Mouse (Mus musculus) hindbrain, postnatal 0 days (tissue): ENCODE results near the gene Cct6b. TPM values are rescaled to one million over a fixed set of nuclear protein-coding genes. Genes with fewer than 3 reads are reported as not detected.

Experiments
- ATAC-seq: fragments of 200-750 bp; cut with Nextera tagmentation; 2 replicates; pipeline ENCODE4 v1.8.0; 2017; ENCODE audit warnings: mild to moderate bottlenecking, moderate TSS enrichment, moderate library complexity
- DNase-seq: peaks from one replicate; pipeline ENCODE4 v3.0.0-alpha.2; 2015; ENCODE audit warnings: low spot score
- H3K27ac ChIP-seq: fragments of 300-500 bp; sonication (generic); 2 replicates; pipeline ENCODE4 v1.5.1; 2014; ENCODE audit warnings: mild to moderate bottlenecking
- H3K27me3 ChIP-seq: fragments of 300-500 bp; sonication (generic); 2 replicates; pipeline ENCODE4 v1.6.1; 2014; ENCODE audit warnings: low read length, mixed read lengths; ENCODE audit not compliant: insufficient read depth
- H3K36me3 ChIP-seq: fragments of 300-500 bp; sonication (generic); 2 replicates; pipeline ENCODE4 v1.6.1; 2014; ENCODE audit warnings: low read length, mixed read lengths; ENCODE audit not compliant: insufficient read depth
- H3K4me1 ChIP-seq: fragments of 300-500 bp; sonication (generic); 2 replicates; pipeline ENCODE4 v1.6.1; 2014; ENCODE audit warnings: antibody characterized with exemption, low read length, mixed read lengths; ENCODE audit not compliant: insufficient read depth
- H3K4me2 ChIP-seq: fragments of 300-500 bp; sonication (generic); 2 replicates; pipeline ENCODE4 v1.6.1; 2014; ENCODE audit warnings: low read depth, mild to moderate bottlenecking, low read length, moderate library complexity, mixed read lengths
- H3K4me3 ChIP-seq: fragments of 300-500 bp; sonication (generic); 2 replicates; pipeline ENCODE4 v1.5.1; 2014; ENCODE audit warnings: low read length
- H3K9ac ChIP-seq: fragments of 300-500 bp; sonication (generic); replicated peaks from 2 replicates; pipeline ENCODE4 v1.6.1; 2014; ENCODE audit warnings: mild to moderate bottlenecking, low read length, moderate library complexity, mixed read lengths
- H3K9me3 ChIP-seq: fragments of 300-500 bp; sonication (generic); 2 replicates; pipeline ENCODE4 v1.6.1; 2016; ENCODE audit warnings: low read length, mixed read lengths
- CTCF ChIP-seq: IDR thresholded peaks from 2 replicates; pipeline ENCODE4 v1.5.1; 2016; ENCODE audit warnings: antibody characterized with exemption, control low read depth, low read depth
- WGBS: fragments of 180-500 bp; shearing (Covaris S2); extraction: QIAGEN DNeasy Blood & Tissue Kit; methylation state at CpG from one replicate; pipeline ENCODE4 v1.1.7; 2014; 5-methylcytosine and 5-hydroxymethylcytosine counted together
- polyA plus RNA-seq: library from polyadenylated mRNA; unstranded; fragments of >200 nt; fragmentation: Nextera tagmentation; extraction: Ambion mirVana; gene quantifications from 2 replicates; pipeline ENCODE4 v1.2.1, GENCODE M21; 2015
- total RNA-seq: library from RNA; depleted of rRNA; stranded (reverse); fragments of >200 nt; gene quantifications from 2 replicates; pipeline ENCODE4 v1.2.3, GENCODE M21; 2014; rRNA removed

Gene Cct6b
- total and polyA plus RNA-seq, 2 experiments from 2014 or later = 0.31 to 0.39 TPM

GRCm38 (mm10) chr11:82690476-82690875 is 73.6 kb downstream of the Cct6b start:
- Histone ChIP-seq H3K27ac (no peak overlapping the region), H3K4me1 (no peaks in the 10 kb centered on the region), H3K9ac (no peak overlapping the region), H3K4me3 (no peak overlapping the region), H3K9me3 (no peaks in the 10 kb centered on the region), H3K27me3 (no peaks in the 10 kb centered on the region), H3K4me2 (no peak overlapping the region), H3K36me3 (no peaks in the 10 kb centered on the region)
- TF ChIP-seq CTCF = no peak
- no peak for ATAC-seq
- no peak for DNase-seq
- 44% methylated on average over 5 of the region's 5 CpGs for WGBS

DNA sequence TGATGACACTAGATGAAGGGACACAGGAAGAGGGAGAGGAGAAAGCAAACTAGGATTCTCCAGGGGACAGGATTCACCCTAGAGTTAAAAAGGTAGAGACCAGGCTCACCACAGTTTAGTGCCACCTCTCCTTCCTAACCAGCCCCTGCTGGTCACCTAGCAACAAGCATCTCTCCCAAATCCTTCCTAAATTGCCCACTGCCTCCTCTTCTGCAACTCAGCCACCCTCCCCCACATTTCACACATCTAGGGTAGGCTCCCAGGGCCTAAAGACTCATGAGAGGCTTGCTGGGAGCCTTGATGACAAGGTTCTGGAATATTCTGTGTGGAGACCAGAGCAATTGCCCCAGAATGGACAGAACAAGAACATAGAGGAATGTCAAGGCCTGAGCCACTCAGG is 76.5 kb downstream of the Cct6b start:
- H3K4me3 ChIP-seq = no peak overlapping the region
- no peak overlapping the region for H3K9ac ChIP-seq
- no peak for TF ChIP-seq CTCF
- no peaks in the 10 kb centered on the region for H3K9me3 ChIP-seq
- ATAC-seq (no peak), DNase-seq (no peak)
- H3K4me2 ChIP-seq = no peak overlapping the region
- H3K27me3 ChIP-seq = no peaks in the 10 kb centered on the region
- no peaks in the 10 kb centered on the region for H3K36me3 ChIP-seq
- H3K4me1 ChIP-seq = 0 out of 2 replicates have a peak, but pooled peaks cover 4% of the 10 kb centered on the region
- H3K27ac ChIP-seq = no peak overlapping the region

DNA sequence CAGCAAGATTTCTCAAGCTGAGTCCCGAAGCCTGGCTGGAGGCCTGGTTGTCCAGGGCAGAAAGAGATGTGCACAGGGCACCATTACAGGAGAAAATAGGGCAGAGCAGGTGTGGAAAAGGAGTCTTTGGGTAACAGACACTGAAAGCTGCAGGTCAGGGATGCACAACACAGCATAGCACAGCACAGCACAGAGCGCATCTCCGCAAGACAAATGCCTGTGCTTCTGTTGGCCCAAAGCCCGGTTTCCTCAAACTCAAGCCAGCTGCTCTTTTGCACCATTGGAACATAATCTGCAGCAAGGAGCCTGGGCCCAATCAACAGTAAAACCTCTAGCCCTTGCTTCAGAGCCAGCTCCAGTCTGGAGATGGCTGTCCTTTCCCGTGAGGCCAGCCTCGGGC is 79.4 kb downstream of the Cct6b start:
- ATAC-seq = 0 out of 2 replicates have a peak, but pooled peaks have one; percentile 38
- Histone ChIP-seq H3K27ac (no peak overlapping the region), H3K27me3 (no peaks in the 10 kb centered on the region), H3K4me2 (no peak overlapping the region), H3K4me3 (no peak overlapping the region), H3K36me3 (no peaks in the 10 kb centered on the region), H3K9ac (no peak overlapping the region), H3K9me3 (no peaks in the 10 kb centered on the region), H3K4me1 (0 out of 2 replicates have a peak, but pooled peaks cover 4% of the 10 kb centered on the region)
- DNase-seq = peak; percentile 81
- 42% methylated on average over 6 of the region's 6 CpGs for WGBS
- no peak for TF ChIP-seq CTCF

- peak; percentile 76 for TF ChIP-seq CTCF
- ATAC-seq (peak; percentile 76), DNase-seq (peak; percentile 67)
- H3K4me3 ChIP-seq = no peak overlapping the region
- no peak overlapping the region for H3K27ac ChIP-seq
- WGBS = 56% methylated on average over 12 of the region's 12 CpGs
- H3K4me2 ChIP-seq = no peak overlapping the region
- H3K9me3 ChIP-seq = no peaks in the 10 kb centered on the region
- H3K4me1 ChIP-seq = 0 out of 2 replicates have a peak, but pooled peaks cover 4% of the 10 kb centered on the region
- no peaks in the 10 kb centered on the region for H3K27me3 ChIP-seq
- no peak overlapping the region for H3K9ac ChIP-seq
- no peaks in the 10 kb centered on the region for H3K36me3 ChIP-seq
Measured at GRCm38 (mm10) chr11:82683765-82684505, 80.2 kb downstream of the Cct6b start.

GRCm38 (mm10) chr11:82678561-82678960 is 85.6 kb downstream of the Cct6b start:
- Histone ChIP-seq H3K4me1 (no peaks in the 10 kb centered on the region; the same call in 1 of the 2 replicates), H3K27ac (no peak overlapping the region), H3K4me2 (no peak overlapping the region), H3K27me3 (no peaks in the 10 kb centered on the region), H3K4me3 (no peak overlapping the region), H3K9me3 (no peaks in the 10 kb centered on the region), H3K9ac (no peak overlapping the region), H3K36me3 (no peaks in the 10 kb centered on the region)
- WGBS = 74% methylated on average over 12 of the region's 12 CpGs
- no peak for ATAC-seq
- no peak for TF ChIP-seq CTCF
- no peak for DNase-seq

Other genes with a start within 250 kb of the Cct6b start
- gene Zfp830, start within 50 bp of the Cct6b start, total RNA-seq = 7.9 and 14.5 TPM in 2 replicates
- 17.4 and 18.6 TPM in 2 replicates for gene Zfp830, start within 50 bp of the Cct6b start, polyA plus RNA-seq
- 45.3 and 51.5 TPM in 2 replicates for gene Lig3, start 16.8 kb upstream of the Cct6b start, total RNA-seq
- gene Lig3, start 16.8 kb upstream of the Cct6b start, polyA plus RNA-seq = 15.6 and 16.2 TPM in 2 replicates
- 4.9 and 6.1 TPM in 2 replicates for gene Rffl, start 106.9 kb upstream of the Cct6b start, total RNA-seq
- gene Rffl, start 106.9 kb upstream of the Cct6b start, polyA plus RNA-seq = 2.5 and 3.2 TPM in 2 replicates
- 8.9 and 11.4 TPM in 2 replicates for gene Rad51d, start 126.3 kb upstream of the Cct6b start, total RNA-seq
- gene Rad51d, start 126.3 kb upstream of the Cct6b start, polyA plus RNA-seq = 9.7 TPM in 2 replicates
- gene Fndc8, start 127.8 kb upstream of the Cct6b start, total RNA-seq = not detected in 2 replicates
- gene Fndc8, start 127.8 kb upstream of the Cct6b start, polyA plus RNA-seq = 0.13 TPM in 1 of 2 replicates, not detected in the other
- 23.5 and 34.2 TPM in 2 replicates for gene Nle1, start 144.1 kb upstream of the Cct6b start, total RNA-seq
- gene Nle1, start 144.1 kb upstream of the Cct6b start, polyA plus RNA-seq = 26.0 and 27.2 TPM in 2 replicates
- 0.42 and 4.5 TPM in 2 replicates for gene Unc45b, start 146.2 kb upstream of the Cct6b start, total RNA-seq
- gene Unc45b, start 146.2 kb upstream of the Cct6b start, polyA plus RNA-seq = 2.4 and 3.4 TPM in 2 replicates
- gene Slfn5, start 187.0 kb upstream of the Cct6b start, total RNA-seq = 1.8 and 2.2 TPM in 2 replicates
- gene Slfn5, start 187.0 kb upstream of the Cct6b start, polyA plus RNA-seq = 2.1 and 2.4 TPM in 2 replicates
- gene Slfn9, start 227.5 kb upstream of the Cct6b start, total RNA-seq = 1.5 and 3.2 TPM in 2 replicates
- 2.2 and 2.4 TPM in 2 replicates for gene Slfn9, start 227.5 kb upstream of the Cct6b start, polyA plus RNA-seq